Mouse (Mus musculus): ENCODE data around the gene Kcnab2. TPM values are rescaled to one million over a fixed set of nuclear protein-coding genes. Genes with fewer than 3 reads are reported as not detected.

Kcnab2 gene
- total and polyA plus RNA-seq, 3 experiments, result 82.9 to 118 TPM; not detected in 1

GRCm38 (mm10) chr4:152514884-152515283 is 37.2 kb upstream of the Kcnab2 start:
- H3K9me3 ChIP-seq (replicated peaks; ENCODE audit: insufficient read depth, low read length), result no peaks in the 10 kb centered on the region

GRCm38 (mm10) chr4:152512221-152512925 is 34.7 kb upstream of the Kcnab2 start:
- Histone ChIP-seq H3K27me3 (ENCODE audit: control insufficient read depth in 1 of 2, insufficient read depth in 2 of 2, low read length in 2 of 2) (no peaks in the 10 kb centered on the region), H3K27ac (ENCODE audit: control insufficient read depth, low read depth, low read length) (no peak overlapping the region), H3K9ac (ENCODE audit: control insufficient read depth, low read depth, low read length, poor library complexity, severe bottlenecking) (no peak overlapping the region), H3K79me2 (ENCODE audit: control insufficient read depth, insufficient read depth, low read length, poor library complexity) (no peaks in the 10 kb centered on the region), H3K4me1 (ENCODE audit: control insufficient read depth in 1 of 2, insufficient read depth in 2 of 2, low read length in 2 of 2) (no peaks in the 10 kb centered on the region), H3K36me3 (ENCODE audit: control insufficient read depth in 1 of 2, insufficient read depth in 2 of 2, low read length in 2 of 2) (no peaks in the 10 kb centered on the region), H3K9me3 (replicated peaks; ENCODE audit: insufficient read depth, low read length) (no peaks in the 10 kb centered on the region), H3K4me3 (ENCODE audit: control insufficient read depth in 1 of 2, insufficient read depth in 1 of 2, low read depth in 2 of 2, low read length in 2 of 2) (no peak overlapping the region)
- TF ChIP-seq USF2 (IDR thresholded peaks at IDR 0.05; ENCODE audit: borderline replicate concordance in 1 of 2, insufficient read depth in 1 of 2, low read depth in 1 of 2, low read length in 2 of 2) (no peak), MXI1 (IDR thresholded peaks at IDR 0.05; ENCODE audit: low read depth, low read length) (no peak), KAT2A (conservative IDR thresholded peaks at IDR 0.05; ENCODE audit: low read depth, low read length) (no peak), MYC (IDR thresholded peaks at IDR 0.05; ENCODE audit: low read depth, low read length) (no peak), NRF1 (IDR thresholded peaks at IDR 0.05; ENCODE audit: insufficient read depth, low read depth, low read length, poor library complexity, severe bottlenecking) (no peak), RCOR1 (IDR thresholded peaks at IDR 0.05; ENCODE audit: low read depth, low read length) (no peak), ZC3H11A (IDR thresholded peaks at IDR 0.05; ENCODE audit: low read depth, low read length) (no peak), UBTF (IDR thresholded peaks at IDR 0.05; ENCODE audit: borderline replicate concordance, insufficient read depth, low read depth, low read length) (no peak), CTCF (IDR thresholded peaks at IDR 0.05 in 2 of 3, conservative IDR thresholded peaks at IDR 0.05 in 1 of 3; ENCODE audit: control insufficient read depth in 1 of 3, insufficient read depth in 1 of 3, low read depth in 2 of 3, low read length in 3 of 3, poor library complexity in 1 of 3, severe bottlenecking in 1 of 3) (no peak), TBP (IDR thresholded peaks at IDR 0.05; ENCODE audit: low read depth, low read length) (no peak), RAD21 (IDR thresholded peaks at IDR 0.05; ENCODE audit: low read depth, low read length) (no peak), ZMIZ1 (IDR thresholded peaks at IDR 0.05; ENCODE audit: low read depth, low read length) (no peak), HCFC1 (IDR thresholded peaks at IDR 0.05; ENCODE audit: low read depth, low read length) (no peak)
- no peak for DNase-seq (ENCODE audit: low read depth, low spot score)

More at GRCm38 (mm10) chr4:152514884-152515283, 37.2 kb upstream of the Kcnab2 start:
- Histone ChIP-seq H3K9ac (ENCODE audit: control insufficient read depth, low read depth, low read length, poor library complexity, severe bottlenecking) (no peak overlapping the region), H3K4me3 (ENCODE audit: control insufficient read depth in 1 of 2, insufficient read depth in 1 of 2, low read depth in 2 of 2, low read length in 2 of 2) (no peak overlapping the region), H3K79me2 (ENCODE audit: control insufficient read depth, insufficient read depth, low read length, poor library complexity) (no peaks in the 10 kb centered on the region), H3K36me3 (ENCODE audit: control insufficient read depth in 1 of 2, insufficient read depth in 2 of 2, low read length in 2 of 2) (no peaks in the 10 kb centered on the region), H3K27me3 (ENCODE audit: control insufficient read depth in 1 of 2, insufficient read depth in 2 of 2, low read length in 2 of 2) (no peaks in the 10 kb centered on the region), H3K4me1 (ENCODE audit: control insufficient read depth in 1 of 2, insufficient read depth in 2 of 2, low read length in 2 of 2) (no peaks in the 10 kb centered on the region), H3K27ac (ENCODE audit: control insufficient read depth, low read depth, low read length) (no peak overlapping the region)
- TF ChIP-seq MAX (IDR thresholded peaks at IDR 0.05; ENCODE audit: low read length) (no peak), CHD1 (IDR thresholded peaks at IDR 0.05; ENCODE audit: low read depth, low read length) (no peak), MXI1 (IDR thresholded peaks at IDR 0.05; ENCODE audit: low read depth, low read length) (no peak), ZKSCAN1 (IDR thresholded peaks at IDR 0.05; ENCODE audit: low read depth, low read length) (no peak), USF1 (IDR thresholded peaks at IDR 0.05; ENCODE audit: low read depth, low read length) (no peak)
- no peak for DNase-seq (ENCODE audit: low read depth, low spot score)
